Comparison of ENCODE assay signal across 8 mouse cellular contexts in the genomic region with DNA sequence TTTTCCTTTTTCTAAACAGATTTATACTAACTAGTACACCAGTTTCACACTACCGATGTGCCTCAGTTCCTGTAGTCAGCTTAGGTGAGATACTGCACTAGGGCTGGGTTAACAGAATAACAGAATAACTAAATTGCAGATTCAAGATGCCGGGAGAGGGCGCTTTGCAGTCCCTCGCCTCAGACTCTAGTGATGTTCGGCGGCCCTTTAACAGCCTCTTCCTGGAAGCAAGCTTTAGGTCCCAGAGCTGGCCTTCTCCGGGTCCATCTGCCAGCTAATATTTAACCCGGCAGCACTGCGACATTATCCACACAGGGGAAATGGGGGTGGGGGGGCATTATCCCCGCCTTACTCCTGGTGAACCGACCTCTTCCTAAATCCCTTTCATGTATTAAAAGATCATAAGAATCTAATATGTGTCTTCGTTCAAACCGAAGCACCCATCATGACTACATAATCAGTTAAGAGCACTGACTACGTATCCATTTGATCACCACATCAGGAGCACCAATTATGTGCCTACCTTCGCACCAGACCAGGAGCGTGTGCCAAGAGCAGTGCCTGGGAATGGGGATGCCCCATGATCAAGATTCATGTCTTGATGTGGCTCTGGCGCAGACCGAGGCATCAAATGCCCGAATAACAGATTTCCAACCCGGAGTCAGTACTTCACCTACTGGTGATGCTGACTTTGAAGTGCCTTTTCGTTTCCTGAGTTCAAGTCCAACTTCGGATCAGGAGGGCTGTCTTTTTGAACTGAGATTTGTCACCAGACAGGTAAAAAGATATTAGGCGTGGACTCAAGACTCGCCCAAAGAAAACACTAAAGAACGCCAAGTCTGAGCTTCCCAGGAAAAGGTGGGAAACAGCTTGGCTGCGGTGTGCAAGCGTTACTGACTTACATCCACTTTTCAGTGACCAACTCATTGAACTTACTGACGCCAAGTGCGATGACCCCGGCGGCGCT. TPM values are rescaled to one million over a fixed set of nuclear protein-coding genes. Genes with fewer than 3 reads are reported as not detected.
A peak's percentile ranks its signal among the peaks of the same experiment; 100 is the strongest.
DNase-seq lines count a peak whose midpoint lies in the region; ATAC-seq and TF ChIP-seq lines count a peak whose summit lies in the region.

No protein-coding gene starts in this region.

- DNase-seq in B cell, adult 2 months = peak; percentile 53 to 57
- no peak for DNase-seq in CH12.LX (ENCODE audit: extremely low read depth)
- peak; percentile 83 to 86 for DNase-seq in cerebellum, postnatal 10 days
- DNase-seq in heart, embryonic 10.5 days (ENCODE audit: low spot score) = no peak
- peak; percentile 92 for DNase-seq in kidney, adult 2 months

- peak overlapping the region; percentile 52 to 66 (median 59) for H3K4me3 ChIP-seq in CH12.LX (replicated peaks in 1 of 3; ENCODE audit: low read depth in 2 of 3, low read length in 2 of 3, poor library complexity in 1 of 3)
- H3K4me3 ChIP-seq in heart, embryonic 10.5 days = peak overlapping the region; percentile 93
- peak overlapping the region; percentile 81 for H3K4me3 ChIP-seq in kidney, adult 2 months (ENCODE audit: insufficient read depth, low read depth, low read length)
- peak overlapping the region; percentile 63 for H3K4me3 ChIP-seq in liver, embryonic 16.5 days (ENCODE audit: low read depth, low read length)
- peak overlapping the region; percentile 82 for H3K4me3 ChIP-seq in neural tube, embryonic 15.5 days (replicated peaks)

- peaks cover 30% of the 10 kb centered on the region for H3K27me3 ChIP-seq in CH12.LX (replicated peaks)
- no peaks in the 10 kb centered on the region for H3K27me3 ChIP-seq in heart, embryonic 10.5 days (ENCODE audit: insufficient read depth, poor library complexity, severe bottlenecking)
- H3K27me3 ChIP-seq in kidney, adult 2 months (replicated peaks; ENCODE audit: control insufficient read depth, insufficient read depth, low read length) = no peaks in the 10 kb centered on the region
- H3K27me3 ChIP-seq in liver, embryonic 16.5 days (ENCODE audit: control insufficient read depth, insufficient read depth, low read depth, low read length) = peaks cover 40% of the 10 kb centered on the region
- no peaks in the 10 kb centered on the region for H3K27me3 ChIP-seq in neural tube, embryonic 15.5 days (replicated peaks)

- in situ Hi-C loops in CH12.LX (cut with MboI; ENCODE audit: low pct_ligation_motif_present, low pct_unique_long_range_greater_than_20kb, low sequenced_read_pairs) = no loop called here

- TF ChIP-seq CTCF in CH12.LX (conservative IDR thresholded peaks at IDR 0.05 in 1 of 2, IDR thresholded peaks at IDR 0.05 in 1 of 2; ENCODE audit: low read depth in 2 of 2, low read length in 2 of 2) = peak in 1 of 2 experiments; percentile 42; a peak in 2 of 4 replicates
- peak; percentile 53 for TF ChIP-seq CTCF in kidney, adult 2 months (conservative IDR thresholded peaks at IDR 0.05; ENCODE audit: insufficient read depth, insufficient read length, low read depth, low read length)

- 15% methylated on average over 32 of the region's 32 CpGs for WGBS in heart, embryonic 10.5 days
- WGBS in kidney, adult 2 months = 8% methylated on average over 32 of the region's 32 CpGs
- 22% methylated on average over 32 of the region's 32 CpGs for WGBS in liver, embryonic 16.5 days (ENCODE audit: insufficient replicate concordance)
- WGBS in neural tube, embryonic 15.5 days = 9% methylated on average over 32 of the region's 32 CpGs

- peak overlapping the region; percentile 78 for H3K4me2 ChIP-seq in CH12.LX (ENCODE audit: insufficient read depth, low read depth, poor library complexity, severe bottlenecking)
- H3K4me2 ChIP-seq in liver, embryonic 16.5 days (ENCODE audit: low read depth, low read length) = peak overlapping the region; percentile 60
- H3K4me2 ChIP-seq in neural tube, embryonic 15.5 days = peak overlapping the region; percentile 95

- no peak overlapping the region for H3K27ac ChIP-seq in CH12.LX (ENCODE audit: insufficient read depth, low read depth)
- peak overlapping the region; percentile 97 for H3K27ac ChIP-seq in heart, embryonic 10.5 days
- H3K27ac ChIP-seq in kidney, adult 2 months (ENCODE audit: insufficient read depth, low read depth, low read length) = peak overlapping the region; percentile 96
- peak overlapping the region; percentile 51 for H3K27ac ChIP-seq in liver, embryonic 16.5 days (ENCODE audit: low read length)
- peak overlapping the region; percentile 94 for H3K27ac ChIP-seq in neural tube, embryonic 15.5 days (replicated peaks)

- no peaks in the 10 kb centered on the region for H3K36me3 ChIP-seq in CH12.LX (replicated peaks in 1 of 2; ENCODE audit: control insufficient read depth in 1 of 2, insufficient read depth in 1 of 2, low read length in 1 of 2)
- H3K36me3 ChIP-seq in heart, embryonic 10.5 days = peaks cover 17% of the 10 kb centered on the region
- H3K36me3 ChIP-seq in kidney, adult 2 months (ENCODE audit: control insufficient read depth, insufficient read depth, low read length) = no peaks in the 10 kb centered on the region
- H3K36me3 ChIP-seq in liver, embryonic 16.5 days (ENCODE audit: control insufficient read depth, insufficient read depth) = peaks cover 2% of the 10 kb centered on the region; the same call in 1 of the 2 replicates
- 0 out of 2 replicates have a peak, but pooled peaks cover 4% of the 10 kb centered on the region for H3K36me3 ChIP-seq in neural tube, embryonic 15.5 days

- H3K79me2 ChIP-seq in CH12.LX (replicated peaks; ENCODE audit: control insufficient read depth, extremely low read depth, insufficient read depth, poor library complexity, severe bottlenecking) = no peaks in the 10 kb centered on the region

- H3K9ac ChIP-seq in CH12.LX (ENCODE audit: insufficient read depth, low read depth) = 0 out of 2 replicates have a peak overlapping the region, but pooled peaks have one; percentile 88
- H3K9ac ChIP-seq in liver, embryonic 16.5 days (ENCODE audit: low read depth, low read length) = peak overlapping the region; percentile 29; the same call in 1 of the 2 replicates
- peak overlapping the region; percentile 88 for H3K9ac ChIP-seq in neural tube, embryonic 15.5 days (replicated peaks)

- dilution Hi-C loops in CH12.LX (cut with MboI; ENCODE audit: extremely low pct_ligation_motif_present, extremely low pct_unique_long_range_greater_than_20kb, low sequenced_read_pairs) = no loop called here

- no peak for TF ChIP-seq EP300 in CH12.LX (IDR thresholded peaks at IDR 0.05; ENCODE audit: low read length)

- peaks cover 14 to 26% of the 10 kb centered on the region in 2 experiments for H3K4me1 ChIP-seq in CH12.LX (ENCODE audit: control insufficient read depth in 1 of 2, insufficient read depth in 2 of 2)
- peaks cover 59% of the 10 kb centered on the region for H3K4me1 ChIP-seq in heart, embryonic 10.5 days
- peaks cover 24% of the 10 kb centered on the region for H3K4me1 ChIP-seq in kidney, adult 2 months (ENCODE audit: control insufficient read depth, insufficient read depth, low read length)
- peaks cover 3% of the 10 kb centered on the region for H3K4me1 ChIP-seq in liver, embryonic 16.5 days (ENCODE audit: control insufficient read depth, low read depth, low read length)
- peaks cover 54% of the 10 kb centered on the region for H3K4me1 ChIP-seq in neural tube, embryonic 15.5 days

- no peak for TF ChIP-seq RAD21 in CH12.LX (IDR thresholded peaks at IDR 0.05; ENCODE audit: low read depth, low read length)

- H3K9me3 ChIP-seq in CH12.LX (replicated peaks; ENCODE audit: low read length) = no peaks in the 10 kb centered on the region
- no peaks in the 10 kb centered on the region for H3K9me3 ChIP-seq in heart, embryonic 10.5 days
- H3K9me3 ChIP-seq in liver, embryonic 16.5 days (replicated peaks; ENCODE audit: control insufficient read depth, low read length) = no peaks in the 10 kb centered on the region
- no peaks in the 10 kb centered on the region for H3K9me3 ChIP-seq in neural tube, embryonic 15.5 days (replicated peaks)

- ATAC-seq in liver, embryonic 16.5 days (ENCODE audit: low read depth) = peak; percentile 39
- no peak for ATAC-seq in neural tube, embryonic 15.5 days (ENCODE audit: low FRiP score)
- ATAC-seq in erythroid progenitor cell, adult 5-6 weeks (replicated peaks; ENCODE audit: low FRiP score, poor library complexity, severe bottlenecking) = no peak

- TF ChIP-seq POLR2A in CH12.LX (IDR thresholded peaks at IDR 0.05; ENCODE audit: low read depth, low read length) = no peak
- TF ChIP-seq POLR2A in kidney, adult 2 months (IDR thresholded peaks at IDR 0.05; ENCODE audit: low read depth, low read length) = no peak

RNA-seq across cellular contexts. Expression of gene Glis2, which starts 1.3 kb away (rescaled TPM):
- total RNA-seq in CH12.LX (2012; rRNA removed) (2.1 and 2.5 TPM in 2 replicates), CH12.LX (2014; rRNA removed) (0.39 and 0.59 TPM in 2 replicates)
- 3.2 and 3.3 TPM in 2 replicates for polyA plus RNA-seq in CH12.LX (2012; ENCODE audit: insufficient read length, low read depth)
- polyA plus RNA-seq in heart, embryonic 10.5 days (2016; fragmentation: Nextera tagmentation; extraction: Ambion mirVana) = 13.9 and 20.7 TPM in 2 replicates
- 210 and 226 TPM in 2 replicates for polyA plus RNA-seq in kidney, adult 2 months (2012; rRNA removed)
- 2.1 and 2.5 TPM in 2 replicates for polyA plus RNA-seq in liver, embryonic 16.5 days (2015; fragmentation: Nextera tagmentation; extraction: Ambion mirVana)
- polyA plus RNA-seq in neural tube, embryonic 15.5 days (2015; fragmentation: Nextera tagmentation; extraction: Ambion mirVana) = 17.2 and 18.7 TPM in 2 replicates
- not detected in 2 replicates for total RNA-seq in erythroid progenitor cell, adult 5-6 weeks (2015; ENCODE audit: low replicate concordance)
- total RNA-seq in erythroid progenitor cell, adult 5-6 weeks (2017; ENCODE audit: low replicate concordance) = not detected in 2 replicates

RNA-seq across cellular contexts. Expression of gene Pam16, which starts 31.6 kb away (rescaled TPM):
- total RNA-seq in CH12.LX (2012; rRNA removed) (152 and 158 TPM in 2 replicates), CH12.LX (2014; rRNA removed) (93.3 and 103 TPM in 2 replicates)
- 11.6 and 38.2 TPM in 2 replicates for polyA plus RNA-seq in CH12.LX (2012; ENCODE audit: insufficient read length, low read depth)
- polyA plus RNA-seq in heart, embryonic 10.5 days (2016; fragmentation: Nextera tagmentation; extraction: Ambion mirVana) = 116 and 130 TPM in 2 replicates
- polyA plus RNA-seq in kidney, adult 2 months (2012; rRNA removed) = 27.3 and 41.8 TPM in 2 replicates
- polyA plus RNA-seq in liver, embryonic 16.5 days (2015; fragmentation: Nextera tagmentation; extraction: Ambion mirVana) = 50.8 and 54.5 TPM in 2 replicates
- polyA plus RNA-seq in neural tube, embryonic 15.5 days (2015; fragmentation: Nextera tagmentation; extraction: Ambion mirVana) = 150 and 179 TPM in 2 replicates
- total RNA-seq in erythroid progenitor cell, adult 5-6 weeks (2015; ENCODE audit: low replicate concordance) = 9.4 and 16.8 TPM in 2 replicates
- 3.9 and 9.6 TPM in 2 replicates for total RNA-seq in erythroid progenitor cell, adult 5-6 weeks (2017; ENCODE audit: low replicate concordance)

RNA-seq across cellular contexts. Expression of gene Tfap4, which starts 33.5 kb away (rescaled TPM):
- total RNA-seq in CH12.LX (2012; rRNA removed) (23.5 and 27.5 TPM in 2 replicates), CH12.LX (2014; rRNA removed) (24.0 and 25.0 TPM in 2 replicates)
- 43.3 and 46.6 TPM in 2 replicates for polyA plus RNA-seq in CH12.LX (2012; ENCODE audit: insufficient read length, low read depth)
- polyA plus RNA-seq in heart, embryonic 10.5 days (2016; fragmentation: Nextera tagmentation; extraction: Ambion mirVana) = 9.5 and 17.5 TPM in 2 replicates
- polyA plus RNA-seq in kidney, adult 2 months (2012; rRNA removed) = 4.5 and 5.1 TPM in 2 replicates
- polyA plus RNA-seq in liver, embryonic 16.5 days (2015; fragmentation: Nextera tagmentation; extraction: Ambion mirVana) = 4.7 and 4.8 TPM in 2 replicates
- 8.6 and 12.3 TPM in 2 replicates for polyA plus RNA-seq in neural tube, embryonic 15.5 days (2015; fragmentation: Nextera tagmentation; extraction: Ambion mirVana)
- total RNA-seq in erythroid progenitor cell, adult 5-6 weeks (2015; ENCODE audit: low replicate concordance) = 4.6 and 7.6 TPM in 2 replicates
- 1.7 and 2.7 TPM in 2 replicates for total RNA-seq in erythroid progenitor cell, adult 5-6 weeks (2017; ENCODE audit: low replicate concordance)

RNA-seq across cellular contexts. Expression of gene Vasn, which starts 46.5 kb away (rescaled TPM):
- total RNA-seq in CH12.LX (2012; rRNA removed) = 1.4 and 2.0 TPM in 2 replicates
- 2.2 TPM in 2 replicates for total RNA-seq in CH12.LX (2014; rRNA removed)
- 4.1 and 5.0 TPM in 2 replicates for polyA plus RNA-seq in CH12.LX (2012; ENCODE audit: insufficient read length, low read depth)
- polyA plus RNA-seq in heart, embryonic 10.5 days (2016; fragmentation: Nextera tagmentation; extraction: Ambion mirVana) = 13.7 and 16.9 TPM in 2 replicates
- 34.6 and 42.3 TPM in 2 replicates for polyA plus RNA-seq in kidney, adult 2 months (2012; rRNA removed)
- 2.0 and 3.0 TPM in 2 replicates for polyA plus RNA-seq in liver, embryonic 16.5 days (2015; fragmentation: Nextera tagmentation; extraction: Ambion mirVana)
- polyA plus RNA-seq in neural tube, embryonic 15.5 days (2015; fragmentation: Nextera tagmentation; extraction: Ambion mirVana) = 7.1 and 8.8 TPM in 2 replicates
- not detected in 2 replicates for total RNA-seq in erythroid progenitor cell, adult 5-6 weeks (2015; ENCODE audit: low replicate concordance)
- not detected in 2 replicates for total RNA-seq in erythroid progenitor cell, adult 5-6 weeks (2017; ENCODE audit: low replicate concordance)

RNA-seq across cellular contexts. Expression of gene Dnaja3, which starts 46.6 kb away (rescaled TPM):
- 80.4 and 81.8 TPM in 2 replicates for total RNA-seq in CH12.LX (2012; rRNA removed)
- total RNA-seq in CH12.LX (2014; rRNA removed) = 85.1 and 85.3 TPM in 2 replicates
- polyA plus RNA-seq in CH12.LX (2012; ENCODE audit: insufficient read length, low read depth) = 51.5 and 56.6 TPM in 2 replicates
- 78.3 and 85.5 TPM in 2 replicates for polyA plus RNA-seq in heart, embryonic 10.5 days (2016; fragmentation: Nextera tagmentation; extraction: Ambion mirVana)
- polyA plus RNA-seq in kidney, adult 2 months (2012; rRNA removed) = 57.8 and 72.9 TPM in 2 replicates
- 46.5 and 47.3 TPM in 2 replicates for polyA plus RNA-seq in liver, embryonic 16.5 days (2015; fragmentation: Nextera tagmentation; extraction: Ambion mirVana)
- 68.6 and 71.0 TPM in 2 replicates for polyA plus RNA-seq in neural tube, embryonic 15.5 days (2015; fragmentation: Nextera tagmentation; extraction: Ambion mirVana)
- 10.1 and 12.6 TPM in 2 replicates for total RNA-seq in erythroid progenitor cell, adult 5-6 weeks (2015; ENCODE audit: low replicate concordance)
- total RNA-seq in erythroid progenitor cell, adult 5-6 weeks (2017; ENCODE audit: low replicate concordance) = 10.9 and 14.3 TPM in 2 replicates

Comparison
In these comparisons a context has a peak if more than half of its experiments do, and no peak if none do; other contexts are left out.
1. DNase-seq: peak in B cell, adult 2 months (2 of 2), cerebellum, postnatal 10 days (2 of 2) and kidney, adult 2 months (single experiment); none in CH12.LX (single experiment) and heart, embryonic 10.5 days (single experiment).
2. H3K9ac ChIP-seq: peak in every context shown above with its lines; median percentile 88 in CH12.LX; 88 in neural tube, embryonic 15.5 days; 29 in liver, embryonic 16.5 days.
3. Peak in every context shown above with its lines, with median percentiles within 50 percentile points of each other: H3K4me2 ChIP-seq and H3K4me3 ChIP-seq.